Mouse (Mus musculus) hindbrain, embryonic 16.5 days (tissue): ENCODE measurements around the gene Ndufs5. TPM values are rescaled to one million over a fixed set of nuclear protein-coding genes. Genes with fewer than 3 reads are reported as not detected.
A peak's percentile ranks its signal among the peaks of the same experiment; 100 is the strongest.

Experiments
- ATAC-seq: fragments of 200-750 bp; cut with Nextera tagmentation; 2 replicates; pipeline ENCODE4 v1.8.0; 2017; ENCODE audit warnings: moderate TSS enrichment, moderate library complexity
- H3K27ac ChIP-seq: fragments of 300-500 bp; sonication (generic); 2 replicates; pipeline ENCODE4 v1.5.1; 2014; ENCODE audit warnings: low read depth, mild to moderate bottlenecking, control low read depth, low read length, moderate library complexity
- H3K27me3 ChIP-seq: fragments of 300-500 bp; sonication (generic); replicated peaks from 2 replicates; pipeline ENCODE4 v1.6.1; 2014; ENCODE audit warnings: low read length; ENCODE audit not compliant: control insufficient read depth, insufficient read depth
- H3K36me3 ChIP-seq: fragments of 300-500 bp; sonication (generic); 2 replicates; pipeline ENCODE4 v1.6.1; 2014; ENCODE audit warnings: mild to moderate bottlenecking, low read length, moderate library complexity, mixed read lengths; ENCODE audit not compliant: control insufficient read depth, insufficient read depth
- H3K4me1 ChIP-seq: fragments of 300-500 bp; sonication (generic); 2 replicates; pipeline ENCODE4 v1.6.1; 2014; ENCODE audit warnings: low read depth, low read length; ENCODE audit not compliant: control insufficient read depth, insufficient read depth
- H3K4me2 ChIP-seq: fragments of 300-500 bp; sonication (generic); 2 replicates; pipeline ENCODE4 v1.6.1; 2014; ENCODE audit warnings: mild to moderate bottlenecking, low read length, control low read depth, moderate library complexity
- H3K4me3 ChIP-seq: fragments of 300-500 bp; sonication (generic); 2 replicates; pipeline ENCODE4 v1.5.1; 2014; ENCODE audit warnings: mild to moderate bottlenecking, low read length, control low read depth, moderate library complexity
- H3K9ac ChIP-seq: fragments of 300-500 bp; sonication (generic); 2 replicates; pipeline ENCODE4 v1.6.1; 2014; ENCODE audit warnings: low read depth, mild to moderate bottlenecking, control low read depth, low read length, moderate library complexity
- H3K9me3 ChIP-seq: fragments of 300-500 bp; sonication (generic); 2 replicates; pipeline ENCODE4 v1.6.1; 2014; ENCODE audit warnings: mild to moderate bottlenecking, low read length, moderate library complexity; ENCODE audit not compliant: control insufficient read depth
- WGBS: fragments of 180-500 bp; shearing (Covaris S2); extraction: QIAGEN DNeasy Blood & Tissue Kit; methylation state at CpG from one replicate; pipeline ENCODE4 v1.1.7; 2014; 5-methylcytosine and 5-hydroxymethylcytosine counted together
- polyA plus RNA-seq: library from polyadenylated mRNA; unstranded; fragments of >200 nt; fragmentation: Nextera tagmentation; extraction: Ambion mirVana; gene quantifications from 2 replicates; pipeline ENCODE4 v1.2.1, GENCODE M21; 2015

Ndufs5 gene
- polyA plus RNA-seq, 1 experiment from 2014 or later: 518 TPM

- Histone ChIP-seq H3K4me3 (no peak overlapping the region), H3K27me3 (no peaks in the 10 kb centered on the region), H3K36me3 (no peaks in the 10 kb centered on the region), H3K27ac (no peak overlapping the region), H3K9ac (no peak overlapping the region), H3K4me2 (no peak overlapping the region), H3K4me1 (no peaks in the 10 kb centered on the region), H3K9me3 (no peaks in the 10 kb centered on the region)
- 94% methylated on average over 2 of the region's 2 CpGs for WGBS
- no peak for ATAC-seq
Measured at GRCm38 (mm10) chr4:123705340-123705739, 12.7 kb downstream of the Ndufs5 start.

DNA sequence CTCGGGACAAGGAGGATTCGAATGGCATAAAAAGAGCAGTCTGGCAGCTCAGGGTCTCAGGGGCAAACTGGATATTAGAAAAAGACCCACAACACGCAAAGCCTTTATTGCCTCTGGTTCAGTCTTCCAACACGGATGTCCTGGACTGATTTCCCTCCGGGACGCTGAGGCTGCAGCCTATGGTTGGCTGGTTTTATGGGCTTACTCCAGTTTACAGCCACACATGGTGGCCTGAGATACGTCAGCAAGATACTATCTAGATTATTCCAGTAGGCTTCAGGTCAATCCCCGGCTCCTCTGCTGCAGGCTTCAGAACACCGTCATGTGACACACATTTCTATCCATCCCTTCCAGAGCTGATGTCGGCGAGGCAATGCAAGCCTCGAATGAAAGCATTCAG is 24.6 kb downstream of the Ndufs5 start:
- no peak for ATAC-seq
- Histone ChIP-seq H3K27ac (no peak overlapping the region), H3K36me3 (no peaks in the 10 kb centered on the region), H3K4me1 (no peaks in the 10 kb centered on the region), H3K4me2 (no peak overlapping the region), H3K4me3 (no peak overlapping the region), H3K9me3 (no peaks in the 10 kb centered on the region), H3K27me3 (no peaks in the 10 kb centered on the region), H3K9ac (no peak overlapping the region)
- 82% methylated on average over 12 of the region's 12 CpGs for WGBS

- H3K4me2 ChIP-seq: no peak overlapping the region
- H3K4me3 ChIP-seq: no peak overlapping the region
- no peaks in the 10 kb centered on the region for H3K27me3 ChIP-seq
- H3K36me3 ChIP-seq: no peaks in the 10 kb centered on the region
- H3K9ac ChIP-seq: no peak overlapping the region
- no peak for ATAC-seq
- no peaks in the 10 kb centered on the region for H3K9me3 ChIP-seq
- no peak overlapping the region for H3K27ac ChIP-seq
- WGBS: 87% methylated on average over 3 of the region's 3 CpGs
- no peaks in the 10 kb centered on the region for H3K4me1 ChIP-seq
Measured at GRCm38 (mm10) chr4:123692071-123692470, 25.9 kb downstream of the Ndufs5 start.

GRCm38 (mm10) chr4:123690311-123690710 is 27.7 kb downstream of the Ndufs5 start:
- no peak overlapping the region for H3K4me3 ChIP-seq
- 79% methylated on average over 10 of the region's 10 CpGs for WGBS
- H3K9me3 ChIP-seq: no peaks in the 10 kb centered on the region
- no peaks in the 10 kb centered on the region for H3K36me3 ChIP-seq
- no peak overlapping the region for H3K4me2 ChIP-seq
- no peak overlapping the region for H3K9ac ChIP-seq
- H3K27me3 ChIP-seq: no peaks in the 10 kb centered on the region
- ATAC-seq: no peak
- no peak overlapping the region for H3K27ac ChIP-seq
- peaks cover 7% of the 10 kb centered on the region for H3K4me1 ChIP-seq

DNA sequence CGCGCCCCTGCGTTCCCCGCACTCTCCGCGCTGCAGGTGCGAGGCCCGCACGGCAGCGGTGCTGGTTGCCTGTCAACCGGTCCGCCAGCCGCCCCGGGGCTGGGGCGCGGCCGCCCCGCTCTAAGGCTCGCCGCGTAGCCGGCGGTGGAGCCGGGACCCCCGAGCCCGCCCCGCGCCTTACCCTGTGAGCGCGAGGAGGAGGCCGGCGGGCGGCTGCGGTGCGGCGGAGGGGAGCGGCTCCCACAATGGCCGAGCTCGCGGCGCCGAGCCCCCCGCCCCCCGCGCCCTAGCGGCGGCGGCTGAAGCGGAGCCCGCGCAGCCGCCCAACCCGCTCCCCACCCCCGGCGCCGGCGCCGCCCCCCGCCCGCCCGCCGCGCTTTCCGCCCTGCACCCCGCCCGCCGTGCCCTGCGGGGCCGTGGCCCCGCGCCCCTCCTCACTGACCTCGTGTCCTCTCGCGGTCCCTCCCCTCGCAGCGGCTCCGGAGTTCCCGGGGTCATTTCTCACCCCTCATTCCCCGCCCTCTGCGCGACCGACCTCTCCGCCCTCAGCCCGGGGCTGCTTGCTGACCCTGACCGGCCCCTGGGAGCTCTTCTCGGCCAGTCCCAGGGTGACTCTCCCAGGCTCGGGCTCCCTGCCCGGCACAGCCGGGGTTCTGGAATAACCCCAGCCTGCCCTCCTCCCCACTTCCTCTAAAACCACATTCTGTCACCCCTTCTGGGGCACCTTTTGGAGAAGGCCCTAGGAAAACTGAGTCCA is 30.8 kb downstream of the Ndufs5 start:
- H3K9ac ChIP-seq: peak overlapping the region; percentile 94
- WGBS: under 1% methylated on average over 70 of the region's 89 CpGs
- peak; percentile 60 for ATAC-seq
- peak overlapping the region; percentile 53 for H3K4me2 ChIP-seq
- H3K9me3 ChIP-seq: no peaks in the 10 kb centered on the region
- H3K4me3 ChIP-seq: peak overlapping the region; percentile 88
- H3K36me3 ChIP-seq: peaks cover 14% of the 10 kb centered on the region
- peaks cover 22% of the 10 kb centered on the region for H3K4me1 ChIP-seq
- H3K27ac ChIP-seq: peak overlapping the region; percentile 95
- H3K27me3 ChIP-seq: no peaks in the 10 kb centered on the region

GRCm38 (mm10) chr4:123686368-123687024 is 31.5 kb downstream of the Ndufs5 start:
- peak; percentile 51 for ATAC-seq
- Histone ChIP-seq H3K4me2 (peak overlapping the region; percentile 53), H3K9me3 (no peaks in the 10 kb centered on the region), H3K36me3 (peaks cover 14% of the 10 kb centered on the region), H3K9ac (peak overlapping the region; percentile 94), H3K4me1 (peaks cover 22% of the 10 kb centered on the region), H3K4me3 (peak overlapping the region; percentile 88), H3K27ac (peak overlapping the region; percentile 95), H3K27me3 (no peaks in the 10 kb centered on the region)
- WGBS: under 1% methylated on average over 41 of the region's 56 CpGs

DNA sequence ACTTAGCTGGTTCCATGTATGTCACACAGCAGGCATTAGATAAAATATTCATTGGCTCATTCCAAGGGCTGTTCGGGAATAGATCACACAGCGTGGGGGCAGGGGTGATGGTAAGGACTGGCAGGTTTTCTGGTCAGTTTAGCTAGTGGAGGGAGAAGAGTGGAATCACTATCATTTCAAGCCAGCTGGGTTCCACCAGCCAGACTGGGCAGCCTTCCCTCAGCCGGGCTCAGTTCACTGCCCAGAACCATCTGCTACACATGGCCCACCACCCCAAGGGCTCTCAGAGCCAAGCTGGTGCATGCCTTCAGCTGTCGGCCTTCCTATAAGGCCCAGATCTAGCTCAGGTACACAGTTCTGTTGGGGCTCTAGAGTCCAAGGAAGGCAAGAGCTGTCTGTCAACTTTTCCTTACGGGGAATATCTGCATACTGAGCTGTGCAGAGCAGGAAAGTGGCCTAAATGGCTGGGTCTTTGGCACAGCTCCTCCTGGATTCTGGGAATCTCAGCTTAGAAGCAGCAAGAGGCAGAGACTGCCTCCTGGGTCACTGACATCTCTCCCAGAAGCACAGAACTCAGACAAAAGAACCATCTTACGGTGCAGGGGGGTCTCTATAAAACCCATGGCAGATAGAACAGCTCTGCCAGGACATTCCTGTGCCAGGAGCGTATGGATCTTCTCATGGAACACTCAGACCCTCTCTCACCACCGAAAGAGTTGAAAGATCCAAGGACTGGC is 32.3 kb downstream of the Ndufs5 start:
- Histone ChIP-seq H3K4me2 (peak overlapping the region; percentile 53), H3K36me3 (peaks cover 19% of the 10 kb centered on the region), H3K27me3 (no peaks in the 10 kb centered on the region), H3K9ac (peak overlapping the region; percentile 94), H3K27ac (peak overlapping the region; percentile 56), H3K4me1 (peaks cover 28% of the 10 kb centered on the region), H3K9me3 (no peaks in the 10 kb centered on the region), H3K4me3 (peak overlapping the region; percentile 88)
- WGBS: 22% methylated on average over 8 of the region's 8 CpGs
- ATAC-seq: peak; percentile 67

- peak overlapping the region; percentile 56; the same call in 1 of the 2 replicates for H3K27ac ChIP-seq
Measured at GRCm38 (mm10) chr4:123685046-123685445, 33.0 kb downstream of the Ndufs5 start.

GRCm38 (mm10) chr4:123684260-123684659 is 33.7 kb downstream of the Ndufs5 start, which contains the start of gene Macf1:
Gene Macf1 (minus strand): TSS chr4:123684360.
- no peaks in the 10 kb centered on the region for H3K27me3 ChIP-seq
- H3K27ac ChIP-seq: peak within 1 kb of the TSS; percentile 56; the same call in 1 of the 2 replicates
- H3K9ac ChIP-seq: peak within 1 kb of the TSS; percentile 94; the same call in 1 of the 2 replicates
- peaks cover 28% of the 10 kb centered on the region for H3K4me1 ChIP-seq
- peaks cover 21% of the 10 kb centered on the region for H3K36me3 ChIP-seq
- H3K4me2 ChIP-seq: peak within 1 kb of the TSS; percentile 53
- WGBS: 88% methylated on average over 3 of the region's 3 CpGs
- no peaks in the 10 kb centered on the region for H3K9me3 ChIP-seq
- H3K4me3 ChIP-seq: peak within 1 kb of the TSS; percentile 88
- ATAC-seq: no peak

More at GRCm38 (mm10) chr4:123685046-123685445, 33.0 kb downstream of the Ndufs5 start:
- Histone ChIP-seq H3K4me2 (peak overlapping the region; percentile 53), H3K9ac (peak overlapping the region; percentile 94), H3K27me3 (no peaks in the 10 kb centered on the region), H3K9me3 (no peaks in the 10 kb centered on the region), H3K4me1 (peaks cover 28% of the 10 kb centered on the region), H3K36me3 (peaks cover 19% of the 10 kb centered on the region), H3K4me3 (peak overlapping the region; percentile 88)
- ATAC-seq: no peak
- WGBS: 58% methylated on average over 7 of the region's 7 CpGs
